Mouse (Mus musculus) right cerebral cortex, postnatal 36 days (tissue): ENCODE data around the gene Fignl2.
"Not testable (repeated sequence)": the region's sequence is repeated elsewhere in the genome, so short reads cannot be mapped to it uniquely, and the experiment has no call there.

Experiments used
- DNase-seq, 2 experiments: peaks; one replicate each; pipeline ENCODE4 v3.0.0; 2022; ENCODE audit warnings: low spot score in 2 of 2, mixed read lengths in 1 of 2

The Fignl2 gene

GRCm38 (mm10) chr15:101077813-101078730 lies at the start of gene Fignl2:
Gene Fignl2, minus strand, starts transcription at chr15:101078567.
- DNase-seq, result no peak

GRCm38 (mm10) chr15:101126876-101127544 lies 48.6 kb upstream of the Fignl2 start:
- DNase-seq, result no peak

- DNase-seq, result no peak
Measured at GRCm38 (mm10) chr15:101125561-101125960, 47.2 kb upstream of the Fignl2 start.

GRCm38 (mm10) chr15:101123202-101123601 lies 44.8 kb upstream of the Fignl2 start:
- no peak for DNase-seq

- DNase-seq, result no peak
Measured at GRCm38 (mm10) chr15:101122290-101122589, 43.9 kb upstream of the Fignl2 start.

- no peak for DNase-seq
Measured at GRCm38 (mm10) chr15:101121411-101122289, 43.3 kb upstream of the Fignl2 start.

GRCm38 (mm10) chr15:101118399-101119125 lies 40.2 kb upstream of the Fignl2 start:
- DNase-seq, result no peak

GRCm38 (mm10) chr15:101115511-101116110 lies 37.2 kb upstream of the Fignl2 start, which contains the start of gene Ankrd33:
Gene Ankrd33, plus strand, starts transcription at chr15:101115755.
- no peak for DNase-seq

GRCm38 (mm10) chr15:101113778-101114177 lies 35.4 kb upstream of the Fignl2 start:
- DNase-seq, result not testable (repeated sequence)

GRCm38 (mm10) chr15:101113176-101113575 lies 34.8 kb upstream of the Fignl2 start:
- DNase-seq, result no peak

GRCm38 (mm10) chr15:101107906-101108671 lies 29.7 kb upstream of the Fignl2 start:
- no peak for DNase-seq

- no peak for DNase-seq
Measured at GRCm38 (mm10) chr15:101106011-101106410, 27.6 kb upstream of the Fignl2 start.

GRCm38 (mm10) chr15:101105496-101105994 lies 27.2 kb upstream of the Fignl2 start:
- peak; percentile 31 to 32 for DNase-seq

- DNase-seq, result no peak
Measured at GRCm38 (mm10) chr15:101103605-101104304, 25.4 kb upstream of the Fignl2 start.

- no peak for DNase-seq
Measured at GRCm38 (mm10) chr15:101100996-101101395, 22.6 kb upstream of the Fignl2 start.

GRCm38 (mm10) chr15:101097985-101098651 lies 19.8 kb upstream of the Fignl2 start:
- DNase-seq, result no peak

GRCm38 (mm10) chr15:101095392-101095791 lies 17.0 kb upstream of the Fignl2 start:
- no peak for DNase-seq

GRCm38 (mm10) chr15:101094979-101095378 lies 16.6 kb upstream of the Fignl2 start:
- no peak for DNase-seq

- DNase-seq, result no peak
Measured at GRCm38 (mm10) chr15:101093988-101094387, 15.6 kb upstream of the Fignl2 start.
